Mouse (Mus musculus) embryonic fibroblast, embryonic 13.5 days (primary cell): ENCODE measurements at regions not wholly inside any gene's neighbourhood (a gene's known extent, or its start where the extent isn't known, plus 50 kb on each side); places are given as distances from the start of the nearest gene placed in this dataset.

Source experiments
- H3K27ac ChIP-seq: 2 replicates; pipeline ENCODE4 v1.5.1; 2012; ENCODE audit warnings: low read length, control low read depth, inconsistent platforms; ENCODE audit not compliant: insufficient read depth
- H3K4me1 ChIP-seq: 2 replicates; pipeline ENCODE4 v1.6.1; 2011; ENCODE audit warnings: low read length; ENCODE audit not compliant: control insufficient read depth, insufficient read depth
- H3K4me3 ChIP-seq: 2 replicates; pipeline ENCODE4 v1.5.1; 2011; ENCODE audit warnings: mild to moderate bottlenecking, control low read depth, low read length; ENCODE audit not compliant: insufficient read depth
- CTCF ChIP-seq: IDR thresholded peaks from 2 replicates; pipeline ENCODE4 v1.5.1; 2011; ENCODE audit warnings: mild to moderate bottlenecking, control low read depth, low read length, moderate library complexity, borderline replicate concordance; ENCODE audit not compliant: insufficient read depth
- POLR2A ChIP-seq: IDR thresholded peaks from 2 replicates; pipeline ENCODE4 v1.6.1; 2011; ENCODE audit warnings: low read depth, mild to moderate bottlenecking, control low read depth, low read length, moderate library complexity

- Histone ChIP-seq H3K4me3 (no peak overlapping the region), H3K27ac (no peak overlapping the region), H3K4me1 (no peaks in the 10 kb centered on the region)
- TF ChIP-seq POLR2A = no peak
- no peak for TF ChIP-seq CTCF
These were observed 112.0 kb upstream of the Smarca2 start for GRCm38 (mm10) chr19:26492806-26493205.

DNA sequence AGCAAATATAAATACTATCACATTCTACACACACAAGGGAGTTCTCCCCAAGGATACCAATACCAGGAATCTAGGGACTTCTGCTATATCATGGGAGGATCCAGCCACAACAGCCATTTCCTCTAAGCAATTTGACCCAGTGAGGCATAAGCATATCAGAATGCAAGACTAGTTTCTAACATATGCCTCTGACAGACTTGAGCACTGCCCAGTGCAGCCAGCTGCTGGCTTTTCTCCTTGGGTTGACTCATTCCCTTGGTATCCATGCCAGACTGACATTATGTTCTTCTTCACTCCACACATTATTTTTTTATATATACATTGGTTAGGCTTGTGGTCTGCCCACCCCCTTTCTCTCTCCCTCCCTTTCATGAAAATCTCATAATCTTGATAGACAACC lies 103.8 kb upstream of the Smarca2 start:
- TF ChIP-seq CTCF = no peak
- TF ChIP-seq POLR2A = no peak
- H3K27ac ChIP-seq = no peak overlapping the region
- H3K4me1 ChIP-seq = peaks cover 3% of the 10 kb centered on the region; the same call in 1 of the 2 replicates
- H3K4me3 ChIP-seq = no peak overlapping the region

DNA sequence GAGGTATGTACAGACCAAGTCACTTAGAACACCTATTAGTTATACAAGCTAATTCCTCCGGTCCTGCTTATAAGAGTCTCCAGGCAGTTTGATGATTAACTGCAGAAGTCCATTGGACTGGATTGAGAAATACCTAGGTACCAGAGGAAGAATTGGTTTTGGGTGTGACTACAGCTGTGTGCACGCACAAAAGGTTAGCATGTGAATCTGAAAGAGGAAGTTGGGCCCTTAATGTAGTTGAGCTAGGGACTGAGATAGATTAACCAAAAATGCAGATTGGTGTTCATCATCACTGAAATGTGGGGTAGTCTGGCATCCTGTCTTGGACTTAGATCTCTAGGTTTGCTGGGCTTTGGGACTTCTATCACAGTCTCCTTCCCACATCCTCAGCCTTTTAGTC lies 100.8 kb upstream of the Smarca2 start:
- no peak overlapping the region for H3K27ac ChIP-seq
- H3K4me3 ChIP-seq = no peak overlapping the region
- TF ChIP-seq POLR2A (no peak), CTCF (no peak)
- H3K4me1 ChIP-seq = peaks cover 3% of the 10 kb centered on the region; the same call in 1 of the 2 replicates

GRCm38 (mm10) chr19:26506802-26507201 lies 98.0 kb upstream of the Smarca2 start:
- no peak for TF ChIP-seq POLR2A
- TF ChIP-seq CTCF = no peak
- H3K4me3 ChIP-seq = no peak overlapping the region
- H3K4me1 ChIP-seq = no peaks in the 10 kb centered on the region
- no peak overlapping the region for H3K27ac ChIP-seq

GRCm38 (mm10) chr19:26507986-26508385 lies 96.9 kb upstream of the Smarca2 start:
- no peaks in the 10 kb centered on the region for H3K4me1 ChIP-seq
- TF ChIP-seq CTCF (no peak), POLR2A (no peak)
- no peak overlapping the region for H3K27ac ChIP-seq
- no peak overlapping the region for H3K4me3 ChIP-seq

- TF ChIP-seq POLR2A = no peak
- TF ChIP-seq CTCF = no peak
- no peak overlapping the region for H3K4me3 ChIP-seq
- no peaks in the 10 kb centered on the region for H3K4me1 ChIP-seq
- no peak overlapping the region for H3K27ac ChIP-seq
These were observed 96.2 kb upstream of the Smarca2 start for GRCm38 (mm10) chr19:26508616-26509015.

DNA sequence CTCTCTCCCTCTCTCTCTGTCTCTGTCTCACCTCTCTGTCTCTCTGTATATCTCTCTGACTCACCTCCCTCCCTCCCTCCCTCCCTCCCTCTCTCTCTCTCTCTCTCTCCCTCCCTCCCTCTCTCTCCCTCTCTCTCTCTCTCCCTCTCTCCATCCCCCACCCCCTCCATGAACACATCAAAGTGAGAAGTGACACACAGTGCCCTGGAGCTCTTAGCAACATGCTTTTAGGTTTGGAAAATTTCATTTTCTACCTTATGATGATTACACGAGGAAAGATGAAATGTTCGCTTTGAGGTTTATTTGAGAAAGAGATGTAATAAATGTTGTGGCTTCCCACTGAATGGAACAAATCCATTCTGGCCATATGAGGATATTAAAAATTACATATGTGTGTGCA lies 95.6 kb upstream of the Smarca2 start:
- H3K4me1 ChIP-seq = no peaks in the 10 kb centered on the region
- no peak for TF ChIP-seq POLR2A
- no peak for TF ChIP-seq CTCF
- H3K4me3 ChIP-seq = no peak overlapping the region
- H3K27ac ChIP-seq = no peak overlapping the region

DNA sequence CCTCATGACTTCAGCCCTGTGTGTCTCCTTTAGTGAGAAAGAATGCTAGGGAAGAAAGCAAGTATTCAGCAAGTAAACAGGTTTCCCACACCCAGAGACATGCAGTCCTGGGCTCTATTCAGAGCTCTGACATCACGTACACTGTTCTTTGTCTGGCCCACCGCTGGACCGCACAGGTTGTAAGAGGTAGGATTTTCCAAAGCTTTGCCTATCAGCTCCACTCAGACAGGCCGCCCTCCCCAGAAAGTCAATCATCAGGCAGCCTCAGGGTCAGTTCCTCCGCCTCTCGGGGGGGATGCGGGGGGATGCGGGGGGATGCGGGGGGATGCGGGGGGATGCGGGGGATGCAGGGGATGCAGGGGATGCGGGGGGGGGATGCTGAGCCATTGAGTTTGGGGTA lies 94.7 kb upstream of the Smarca2 start:
- Histone ChIP-seq H3K27ac (no peak overlapping the region), H3K4me1 (no peaks in the 10 kb centered on the region), H3K4me3 (no peak overlapping the region)
- TF ChIP-seq POLR2A (no peak), CTCF (no peak)

GRCm38 (mm10) chr19:26510887-26511286 lies 94.0 kb upstream of the Smarca2 start:
- Histone ChIP-seq H3K27ac (no peak overlapping the region), H3K4me3 (no peak overlapping the region), H3K4me1 (no peaks in the 10 kb centered on the region)
- no peak for TF ChIP-seq POLR2A
- no peak for TF ChIP-seq CTCF

- TF ChIP-seq POLR2A = no peak
- TF ChIP-seq CTCF = no peak
- Histone ChIP-seq H3K4me1 (no peaks in the 10 kb centered on the region), H3K27ac (no peak overlapping the region)
These were observed 93.1 kb upstream of the Smarca2 start for GRCm38 (mm10) chr19:26511756-26512155.

DNA sequence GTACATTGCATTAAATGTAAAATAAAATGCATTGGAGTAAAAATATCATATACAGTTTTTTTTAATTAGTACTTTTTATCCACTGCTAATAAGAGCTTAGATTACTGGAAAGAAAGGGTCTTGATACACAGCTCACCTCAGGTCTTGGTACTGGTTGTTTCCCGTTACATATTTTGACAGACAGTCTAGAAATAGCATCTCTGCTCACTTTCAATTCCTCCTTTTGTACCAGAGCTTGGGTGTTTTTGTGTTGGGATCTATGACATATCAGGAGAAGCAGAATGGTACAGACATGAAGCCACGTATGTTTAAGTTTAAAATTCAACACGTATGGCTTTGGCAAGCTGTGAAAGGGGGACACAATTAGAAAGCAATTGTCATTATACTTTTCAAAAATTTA lies 80.3 kb upstream of the Smarca2 start:
- TF ChIP-seq POLR2A (no peak), CTCF (no peak)
- Histone ChIP-seq H3K4me3 (no peak overlapping the region), H3K4me1 (no peaks in the 10 kb centered on the region), H3K27ac (no peak overlapping the region)

More at GRCm38 (mm10) chr19:26511756-26512155, 93.1 kb upstream of the Smarca2 start:
- H3K4me3 ChIP-seq = no peak overlapping the region

- no peak overlapping the region for H3K27ac ChIP-seq
- TF ChIP-seq CTCF = no peak
- no peak for TF ChIP-seq POLR2A
- H3K4me1 ChIP-seq = no peaks in the 10 kb centered on the region
- no peak overlapping the region for H3K4me3 ChIP-seq
These were observed 73.5 kb upstream of the Smarca2 start for GRCm38 (mm10) chr19:26531390-26531789.
